Mouse (Mus musculus) embryonic fibroblast, embryonic 13.5 days (primary cell): ENCODE results near the gene Oas3. TPM values are rescaled to one million over a fixed set of nuclear protein-coding genes. Genes with fewer than 3 reads are reported as not detected.

ENCODE experiments used
- H3K27ac ChIP-seq: 2 replicates; pipeline ENCODE4 v1.5.1; 2012; ENCODE audit warnings: low read length, control low read depth, inconsistent platforms; ENCODE audit not compliant: insufficient read depth
- H3K4me1 ChIP-seq: 2 replicates; pipeline ENCODE4 v1.6.1; 2011; ENCODE audit warnings: low read length; ENCODE audit not compliant: control insufficient read depth, insufficient read depth
- H3K4me3 ChIP-seq: 2 replicates; pipeline ENCODE4 v1.5.1; 2011; ENCODE audit warnings: mild to moderate bottlenecking, control low read depth, low read length; ENCODE audit not compliant: insufficient read depth
- CTCF ChIP-seq: IDR thresholded peaks from 2 replicates; pipeline ENCODE4 v1.5.1; 2011; ENCODE audit warnings: mild to moderate bottlenecking, control low read depth, low read length, moderate library complexity, borderline replicate concordance; ENCODE audit not compliant: insufficient read depth
- POLR2A ChIP-seq: IDR thresholded peaks from 2 replicates; pipeline ENCODE4 v1.6.1; 2011; ENCODE audit warnings: low read depth, mild to moderate bottlenecking, control low read depth, low read length, moderate library complexity
- polyA plus RNA-seq: library from polyadenylated mRNA; stranded (reverse); fragments of >200 nt; gene quantifications from 2 replicates; pipeline ENCODE4 v1.2.4, GENCODE M21; 2011; ENCODE audit warnings: low read depth; ENCODE audit not compliant: missing spikeins, insufficient read length

Oas3 gene
- polyA plus RNA-seq, 1 experiment: 0.18 TPM

DNA sequence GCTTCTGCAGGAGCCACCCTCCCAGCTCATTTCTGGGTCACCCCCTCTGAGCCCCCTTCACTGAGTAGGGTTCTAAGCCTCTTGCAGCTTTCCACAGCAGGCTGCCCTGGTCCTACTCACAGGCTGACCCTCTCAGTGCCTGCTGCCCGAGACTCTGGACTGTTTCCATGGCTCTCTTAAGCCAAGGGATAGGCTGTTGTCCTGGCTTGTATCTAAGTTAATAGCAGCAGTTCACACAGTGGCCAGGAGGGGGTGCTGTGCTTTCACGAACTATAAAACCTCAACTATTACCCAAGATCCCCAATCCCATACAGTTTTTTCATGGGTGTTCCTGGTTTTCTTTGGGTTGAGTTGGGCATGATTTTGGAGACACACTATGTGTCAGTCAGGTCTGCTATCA is 15.6 kb upstream of the Oas3 start:
- TF ChIP-seq CTCF (0 out of 2 replicates have a peak, but pooled peaks have one; percentile 1), POLR2A (no peak)
- Histone ChIP-seq H3K4me1 (no peaks in the 10 kb centered on the region), H3K27ac (no peak overlapping the region), H3K4me3 (no peak overlapping the region)

DNA sequence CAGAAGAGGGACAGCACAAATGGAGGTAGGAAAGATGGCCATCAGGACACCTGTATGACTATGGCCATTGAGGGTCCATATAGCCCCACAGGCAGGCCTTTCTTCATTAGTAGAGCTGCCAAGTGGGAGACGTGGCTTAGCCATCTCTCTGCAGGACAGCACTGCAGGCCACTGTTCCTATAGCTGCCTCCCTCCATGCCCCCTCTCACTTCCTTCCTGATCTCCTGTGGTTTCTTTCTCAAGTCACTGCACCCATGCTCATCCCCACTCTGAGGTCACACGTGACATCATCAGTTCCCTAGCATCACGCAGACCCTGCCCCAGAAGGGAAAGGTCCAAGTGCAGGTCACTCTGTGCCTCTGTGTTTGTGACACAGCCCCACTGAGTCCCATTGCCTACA is 9.6 kb upstream of the Oas3 start:
- no peak overlapping the region for H3K4me3 ChIP-seq
- TF ChIP-seq CTCF (no peak), POLR2A (no peak)

GRCm38 (mm10) chr5:120782446-120782845 is 5.0 kb upstream of the Oas3 start:
- Histone ChIP-seq H3K4me3 (no peak overlapping the region), H3K4me1 (peaks cover 17% of the 10 kb centered on the region), H3K27ac (no peak overlapping the region)
- TF ChIP-seq POLR2A (no peak), CTCF (no peak)

More for the DNA sequence above, 9.6 kb upstream of the Oas3 start:
- no peak overlapping the region for H3K27ac ChIP-seq
- no peaks in the 10 kb centered on the region for H3K4me1 ChIP-seq

DNA sequence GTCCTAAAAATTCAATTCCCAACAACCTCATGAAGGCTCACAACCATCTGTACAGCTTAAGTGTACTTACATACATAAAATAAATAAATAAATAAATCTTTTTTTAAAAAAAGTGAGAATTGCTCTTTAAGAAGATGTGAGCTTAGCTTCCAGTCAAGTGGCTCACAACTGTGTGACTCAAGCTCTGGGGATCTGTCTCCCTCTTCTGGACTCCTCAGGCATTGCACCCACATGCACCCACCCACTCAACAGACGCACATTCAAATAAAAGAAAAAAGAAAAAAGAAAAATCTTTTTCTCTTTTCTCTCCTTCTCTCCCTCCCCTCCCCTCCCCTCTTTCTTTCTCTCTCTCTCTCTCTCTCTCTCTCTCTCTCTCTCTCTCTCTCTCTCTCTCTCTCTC is 4.2 kb upstream of the Oas3 start:
- H3K4me3 ChIP-seq: no peak overlapping the region
- H3K4me1 ChIP-seq: peaks cover 18% of the 10 kb centered on the region
- H3K27ac ChIP-seq: no peak overlapping the region
- no peak for TF ChIP-seq POLR2A
- TF ChIP-seq CTCF: no peak

DNA sequence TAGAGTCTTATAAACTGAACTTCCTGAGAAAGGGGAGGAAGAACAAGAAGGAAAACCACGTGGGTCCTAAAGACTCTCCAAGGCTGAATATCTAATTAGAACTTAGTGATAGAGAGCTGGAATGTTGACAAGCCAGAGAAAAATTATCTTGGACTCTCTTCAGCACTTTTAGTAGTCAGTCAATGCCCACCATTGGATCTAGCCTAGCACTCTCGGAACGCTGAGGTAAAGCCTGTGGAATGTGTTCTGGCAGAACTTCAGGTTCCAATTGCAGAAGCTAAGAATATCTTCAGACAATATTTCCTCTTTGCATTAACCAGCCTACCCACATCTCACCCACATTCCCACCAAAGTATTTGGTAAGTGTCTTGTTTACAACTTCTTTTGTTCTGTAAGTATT is 2.5 kb upstream of the Oas3 start:
- Histone ChIP-seq H3K4me1 (peaks cover 26% of the 10 kb centered on the region), H3K27ac (0 out of 2 replicates have a peak overlapping the region, but pooled peaks have one; percentile 6), H3K4me3 (no peak overlapping the region)
- TF ChIP-seq POLR2A (no peak), CTCF (no peak)

DNA sequence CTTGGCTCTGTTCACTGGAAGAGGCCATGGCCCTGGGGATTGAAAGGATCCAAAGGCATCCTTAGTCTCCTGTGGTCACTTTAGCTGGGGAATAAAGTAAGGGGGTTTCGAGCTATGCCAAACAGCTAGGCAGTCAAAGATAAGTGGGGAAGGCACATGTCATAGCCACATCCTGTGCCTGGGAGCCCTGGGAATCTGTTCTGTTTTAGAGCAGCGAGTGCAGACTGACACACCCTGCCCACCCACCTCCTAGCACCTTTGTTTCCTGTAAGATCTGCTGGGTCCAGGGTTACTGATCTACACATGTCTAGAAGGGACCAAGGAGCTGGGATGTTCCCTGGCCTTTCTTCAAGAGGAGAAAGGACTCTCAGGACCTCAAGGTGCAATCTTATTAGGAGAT is 1.5 kb upstream of the Oas3 start:
- Histone ChIP-seq H3K4me1 (peaks cover 28% of the 10 kb centered on the region), H3K4me3 (no peak overlapping the region), H3K27ac (no peak overlapping the region)
- TF ChIP-seq CTCF (no peak), POLR2A (no peak)

DNA sequence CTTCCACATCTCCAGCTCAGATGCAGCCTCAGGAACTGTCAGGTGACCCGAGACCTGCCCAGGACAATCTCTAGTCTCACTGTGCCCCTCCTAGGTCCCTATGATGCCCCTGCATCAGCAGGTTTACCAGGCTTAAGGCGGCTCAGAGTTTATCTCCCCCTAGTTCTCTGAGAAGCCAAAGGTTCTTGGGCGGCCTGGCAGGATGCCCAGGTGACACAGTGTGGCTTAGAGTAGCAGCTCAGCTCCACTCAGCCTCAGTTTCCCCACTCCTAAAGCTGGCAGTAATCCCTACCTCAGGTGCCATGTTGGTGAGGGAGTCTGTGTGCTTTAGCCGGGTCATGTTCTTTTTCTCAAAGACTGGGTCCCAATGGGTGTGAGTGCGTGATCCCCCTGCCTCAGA is 660 bp downstream of the Oas3 start:
- TF ChIP-seq POLR2A (no peak), CTCF (no peak)
- Histone ChIP-seq H3K27ac (no peak overlapping the region), H3K4me1 (peaks cover 28% of the 10 kb centered on the region), H3K4me3 (no peak overlapping the region)

DNA sequence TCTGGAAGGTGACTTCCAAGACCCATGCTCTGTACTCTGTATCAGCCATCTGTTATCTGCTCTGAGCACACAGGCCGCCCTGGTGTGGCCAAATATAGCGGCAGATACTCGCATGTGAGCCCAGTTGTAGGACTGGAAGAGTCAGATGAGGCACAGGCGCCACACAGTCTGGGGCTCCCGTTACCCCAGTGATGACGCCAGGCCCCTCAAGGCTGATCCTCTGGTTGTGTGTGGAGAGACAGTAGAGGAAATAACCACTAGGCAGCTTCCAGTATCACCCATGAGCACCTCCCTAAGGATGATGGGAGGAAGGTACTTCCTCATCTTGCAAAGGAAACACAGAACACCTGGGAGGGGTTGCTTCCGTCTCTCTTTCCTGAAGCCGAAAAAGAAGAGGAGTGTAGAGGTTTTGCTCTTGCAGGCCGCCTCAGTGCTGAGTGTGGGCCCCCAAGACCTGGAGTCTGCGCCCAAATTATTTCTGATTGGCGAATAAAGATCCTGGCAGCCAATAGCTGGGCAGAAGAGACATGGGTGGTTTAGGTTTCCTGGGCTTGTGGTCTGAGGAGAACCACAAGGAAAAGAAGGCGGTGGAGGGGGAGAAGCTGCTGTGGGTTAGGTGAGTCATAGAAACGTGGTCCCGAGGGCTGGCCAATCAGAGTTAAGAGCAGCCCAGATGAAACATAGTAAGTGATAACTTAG is 2.0 kb downstream of the Oas3 start:
- TF ChIP-seq POLR2A (no peak), CTCF (no peak)
- no peak overlapping the region for H3K4me3 ChIP-seq

GRCm38 (mm10) chr5:120769396-120769795 is 8.1 kb downstream of the Oas3 start:
- H3K4me3 ChIP-seq: no peak overlapping the region

More for the DNA sequence above, 2.0 kb downstream of the Oas3 start:
- peaks cover 24% of the 10 kb centered on the region for H3K4me1 ChIP-seq
- H3K27ac ChIP-seq: no peak overlapping the region

GRCm38 (mm10) chr5:120765010-120765409 is 12.5 kb downstream of the Oas3 start:
- TF ChIP-seq POLR2A: no peak
- Histone ChIP-seq H3K4me3 (no peak overlapping the region), H3K4me1 (no peaks in the 10 kb centered on the region), H3K27ac (no peak overlapping the region)

More at GRCm38 (mm10) chr5:120769396-120769795, 8.1 kb downstream of the Oas3 start:
- TF ChIP-seq CTCF: no peak
- TF ChIP-seq POLR2A: no peak
- Histone ChIP-seq H3K27ac (no peak overlapping the region), H3K4me1 (no peaks in the 10 kb centered on the region)
